Mouse (Mus musculus): Measurements from ENCODE around the gene Defb21. TPM values are rescaled to one million over a fixed set of nuclear protein-coding genes. Genes with fewer than 3 reads are reported as not detected.

The Defb21 gene
- polyA plus RNA-seq, 1 experiment = not detected

DNA sequence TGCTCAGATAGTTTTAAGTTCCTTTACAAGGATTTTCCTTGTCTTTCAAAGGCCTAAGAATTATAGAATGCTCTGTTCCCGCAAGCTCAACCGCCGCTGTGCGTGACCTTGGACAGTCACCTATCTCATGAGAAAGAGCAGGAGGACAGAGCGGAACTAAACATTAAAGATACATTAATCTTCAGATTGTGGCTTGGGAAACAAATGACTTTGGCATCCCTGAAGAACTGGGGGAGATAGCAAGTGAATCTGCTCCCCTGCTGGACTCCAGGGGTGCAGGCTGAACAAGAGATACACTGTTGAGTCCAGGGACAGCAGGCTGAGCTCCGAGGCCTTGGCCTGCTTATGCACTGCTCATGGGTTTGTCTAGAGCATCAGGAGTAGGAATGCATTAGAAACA, 27.5 kb downstream of the Defb21 start:
- H3K4me3 ChIP-seq (replicated peaks) = no peak overlapping the region
- no peaks in the 10 kb centered on the region for H3K27me3 ChIP-seq (ENCODE audit: control insufficient read depth)
- TF ChIP-seq GATA1 (IDR thresholded peaks at IDR 0.05; ENCODE audit: low read length) (no peak), TAL1 (IDR thresholded peaks at IDR 0.05; ENCODE audit: low read length) (no peak)
- H3K4me1 ChIP-seq (ENCODE audit: control insufficient read depth) = no peaks in the 10 kb centered on the region
- no peaks in the 10 kb centered on the region for H3K36me3 ChIP-seq (ENCODE audit: control insufficient read depth)
- peaks cover 11% of the 10 kb centered on the region for H3K9me3 ChIP-seq (ENCODE audit: control insufficient read depth, low read length)

DNA sequence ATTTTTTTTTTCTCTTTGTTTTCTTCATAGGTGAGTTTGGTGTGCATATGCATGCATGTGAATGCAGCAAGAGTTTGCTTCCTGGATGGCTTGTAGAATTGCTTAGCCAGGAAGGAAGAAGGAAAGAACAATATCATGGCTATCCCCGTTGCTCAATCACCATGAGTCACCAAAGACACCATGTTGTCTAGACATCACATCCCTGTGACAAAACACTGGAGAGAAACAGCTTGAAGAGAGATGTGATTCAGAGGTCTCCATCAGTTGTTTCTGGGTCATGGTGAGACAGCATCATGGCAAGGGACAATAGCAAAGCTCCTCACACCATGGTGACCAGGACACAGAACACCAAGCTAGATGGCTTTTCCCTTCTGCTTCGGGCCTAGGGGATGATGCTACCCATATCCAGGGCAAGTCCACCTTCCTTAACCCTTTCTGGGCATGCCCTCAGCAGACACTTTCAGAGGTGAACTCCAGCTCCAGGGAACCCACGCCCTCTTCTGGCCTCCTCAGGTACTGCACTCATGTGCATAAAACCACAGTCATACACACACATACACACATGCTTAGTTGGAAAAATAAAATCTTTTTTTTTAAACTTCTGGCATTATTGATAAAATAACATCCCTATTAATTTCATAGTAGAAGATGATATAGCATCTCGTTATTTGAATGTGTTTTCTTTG, 28.9 kb downstream of the Defb21 start:
- H3K27me3 ChIP-seq (ENCODE audit: control insufficient read depth) = no peaks in the 10 kb centered on the region
- no peaks in the 10 kb centered on the region for H3K4me1 ChIP-seq (ENCODE audit: control insufficient read depth)
- no peaks in the 10 kb centered on the region for H3K36me3 ChIP-seq (ENCODE audit: control insufficient read depth)
- peaks cover 11% of the 10 kb centered on the region for H3K9me3 ChIP-seq (ENCODE audit: control insufficient read depth, low read length)
- no peak for TF ChIP-seq GATA1 (IDR thresholded peaks at IDR 0.05; ENCODE audit: low read length)
- no peak for TF ChIP-seq TAL1 (IDR thresholded peaks at IDR 0.05; ENCODE audit: low read length)
- H3K4me3 ChIP-seq (replicated peaks) = no peak overlapping the region

DNA sequence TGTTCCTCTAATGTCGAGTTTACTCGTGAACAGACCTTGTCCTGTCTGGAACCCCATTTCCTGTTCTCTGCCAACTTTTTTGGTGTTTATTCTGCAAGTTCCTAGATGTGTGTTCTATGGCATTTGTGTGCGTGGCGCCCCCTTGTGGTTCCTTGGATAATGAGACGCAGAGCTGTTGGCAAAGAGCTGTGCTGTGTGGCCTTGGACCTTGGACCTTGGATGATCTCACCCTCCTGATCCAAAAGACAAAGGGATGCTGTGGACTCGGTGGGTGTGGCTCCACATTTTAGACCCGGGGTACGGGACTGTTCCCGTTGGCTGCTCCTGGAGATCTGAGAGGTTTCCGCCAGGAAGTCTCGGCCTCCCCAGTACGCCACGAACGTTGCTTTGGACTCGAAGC, 31.5 kb downstream of the Defb21 start, which contains the start of gene Defb36:
Gene Defb36 (plus strand): TSS at position 271 of the 400 bp plus-strand sequence.
- no peak for TF ChIP-seq TAL1 (IDR thresholded peaks at IDR 0.05; ENCODE audit: low read length)
- TF ChIP-seq GATA1 (IDR thresholded peaks at IDR 0.05; ENCODE audit: low read length) = no peak
- H3K36me3 ChIP-seq (ENCODE audit: control insufficient read depth) = no peaks in the 10 kb centered on the region
- no peaks in the 10 kb centered on the region for H3K4me1 ChIP-seq (ENCODE audit: control insufficient read depth)
- H3K4me3 ChIP-seq (replicated peaks) = no peak within 1 kb of the TSS
- H3K9me3 ChIP-seq (ENCODE audit: control insufficient read depth, low read length) = peaks cover 14% of the 10 kb centered on the region
- H3K27me3 ChIP-seq (ENCODE audit: control insufficient read depth) = no peaks in the 10 kb centered on the region

DNA sequence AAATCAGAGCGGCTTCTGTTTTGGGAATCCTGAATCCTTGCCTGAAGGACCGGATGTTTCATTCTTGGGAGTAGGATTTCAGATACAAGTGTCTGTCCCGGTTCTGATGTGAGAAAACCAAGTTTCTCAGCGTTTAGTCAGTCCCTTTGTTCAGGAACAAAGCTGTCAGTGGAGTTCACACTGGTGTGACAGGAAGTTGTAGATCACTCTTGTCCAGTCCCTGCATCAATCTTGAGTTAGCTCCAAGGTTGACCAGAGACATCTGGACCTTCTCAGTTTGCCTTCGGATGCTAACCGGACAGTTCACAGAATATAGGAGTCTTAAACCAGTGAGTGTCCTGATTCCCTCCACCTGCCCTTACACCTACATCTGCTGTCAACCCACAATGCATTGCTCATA, 35.2 kb downstream of the Defb21 start:
- H3K4me1 ChIP-seq (ENCODE audit: control insufficient read depth) = no peaks in the 10 kb centered on the region
- TF ChIP-seq TAL1 (IDR thresholded peaks at IDR 0.05; ENCODE audit: low read length) (no peak), GATA1 (IDR thresholded peaks at IDR 0.05; ENCODE audit: low read length) (no peak)
- H3K9me3 ChIP-seq (ENCODE audit: control insufficient read depth, low read length) = peaks cover 3% of the 10 kb centered on the region
- H3K27me3 ChIP-seq (ENCODE audit: control insufficient read depth) = no peaks in the 10 kb centered on the region
- no peak overlapping the region for H3K4me3 ChIP-seq (replicated peaks)
- H3K36me3 ChIP-seq (ENCODE audit: control insufficient read depth) = no peaks in the 10 kb centered on the region

DNA sequence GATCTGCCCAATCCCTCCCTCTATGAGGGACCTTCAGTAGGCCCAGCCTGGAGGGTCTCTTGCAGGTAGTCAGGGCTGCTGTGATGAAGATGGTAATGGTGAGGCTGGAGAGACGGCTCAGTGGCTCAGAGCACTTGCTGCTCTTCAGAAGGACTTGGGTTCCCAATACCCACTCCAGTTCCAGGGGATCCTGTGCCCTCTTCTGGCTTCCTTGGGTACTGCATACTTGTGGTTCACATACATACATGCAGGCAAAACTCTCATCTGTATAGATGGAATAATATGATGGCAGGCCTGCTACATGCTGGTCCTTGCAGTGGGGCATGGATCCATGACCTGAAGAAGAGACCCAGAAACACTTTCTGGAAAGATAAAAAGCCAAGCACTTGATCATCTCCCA, 36.2 kb downstream of the Defb21 start:
- TF ChIP-seq GATA1 (IDR thresholded peaks at IDR 0.05; ENCODE audit: low read length) (no peak), TAL1 (IDR thresholded peaks at IDR 0.05; ENCODE audit: low read length) (no peak)
- no peak overlapping the region for H3K4me3 ChIP-seq (replicated peaks)
- H3K4me1 ChIP-seq (ENCODE audit: control insufficient read depth) = no peaks in the 10 kb centered on the region
- H3K36me3 ChIP-seq (ENCODE audit: control insufficient read depth) = no peaks in the 10 kb centered on the region
- H3K27me3 ChIP-seq (ENCODE audit: control insufficient read depth) = no peaks in the 10 kb centered on the region
- peaks cover 3% of the 10 kb centered on the region for H3K9me3 ChIP-seq (ENCODE audit: control insufficient read depth, low read length)

DNA sequence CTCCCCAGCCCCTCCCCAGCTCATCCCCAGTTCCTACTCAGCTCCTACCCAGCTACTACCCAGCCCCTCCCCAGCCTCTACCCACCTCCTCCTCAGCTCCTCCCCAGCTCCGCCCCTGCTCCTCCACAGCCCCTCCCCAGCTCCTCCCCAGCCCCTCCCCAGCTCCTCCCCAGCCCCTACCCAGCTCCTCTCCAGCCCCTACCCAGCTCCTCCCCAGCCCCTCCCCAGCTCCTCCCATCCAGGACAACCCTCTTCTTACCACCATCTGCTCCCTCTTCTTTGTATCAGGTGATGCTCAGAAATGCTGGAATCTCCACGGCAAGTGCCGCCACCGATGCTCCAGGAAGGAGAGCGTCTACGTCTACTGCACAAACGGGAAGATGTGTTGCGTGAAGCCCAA, 39.6 kb downstream of the Defb21 start:
- TF ChIP-seq GATA1 (IDR thresholded peaks at IDR 0.05; ENCODE audit: low read length) (no peak), TAL1 (IDR thresholded peaks at IDR 0.05; ENCODE audit: low read length) (no peak)
- H3K9me3 ChIP-seq (ENCODE audit: control insufficient read depth, low read length) = peaks cover 3% of the 10 kb centered on the region
- H3K27me3 ChIP-seq (ENCODE audit: control insufficient read depth) = no peaks in the 10 kb centered on the region
- H3K4me3 ChIP-seq (replicated peaks) = no peak overlapping the region
- no peaks in the 10 kb centered on the region for H3K4me1 ChIP-seq (ENCODE audit: control insufficient read depth)
- no peaks in the 10 kb centered on the region for H3K36me3 ChIP-seq (ENCODE audit: control insufficient read depth)

DNA sequence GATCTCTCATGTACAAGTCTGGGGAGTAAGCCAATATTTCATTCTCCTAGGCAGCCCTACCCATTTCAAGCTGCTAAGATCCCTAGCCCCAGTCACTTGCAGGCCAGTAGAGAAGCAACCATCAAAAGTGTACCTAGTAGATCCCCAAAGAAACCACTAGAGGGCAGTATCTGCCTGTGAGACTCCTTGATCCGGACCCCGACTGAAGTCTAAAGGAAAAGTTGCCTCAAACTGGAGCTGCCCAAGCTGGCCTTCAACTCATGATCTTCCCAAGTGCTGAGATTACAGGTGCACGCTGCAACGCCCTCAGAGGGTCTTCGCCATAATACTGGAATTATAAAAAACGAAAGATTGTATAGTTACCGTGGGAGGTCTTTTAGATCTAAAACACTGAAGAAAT, 43.0 kb downstream of the Defb21 start:
- Histone ChIP-seq H3K4me1 (ENCODE audit: control insufficient read depth) (no peaks in the 10 kb centered on the region), H3K9me3 (ENCODE audit: control insufficient read depth, low read length) (no peaks in the 10 kb centered on the region), H3K4me3 (replicated peaks) (no peak overlapping the region), H3K27me3 (ENCODE audit: control insufficient read depth) (no peaks in the 10 kb centered on the region), H3K36me3 (ENCODE audit: control insufficient read depth) (no peaks in the 10 kb centered on the region)
- no peak for TF ChIP-seq GATA1 (IDR thresholded peaks at IDR 0.05; ENCODE audit: low read length)
- TF ChIP-seq TAL1 (IDR thresholded peaks at IDR 0.05; ENCODE audit: low read length) = no peak

DNA sequence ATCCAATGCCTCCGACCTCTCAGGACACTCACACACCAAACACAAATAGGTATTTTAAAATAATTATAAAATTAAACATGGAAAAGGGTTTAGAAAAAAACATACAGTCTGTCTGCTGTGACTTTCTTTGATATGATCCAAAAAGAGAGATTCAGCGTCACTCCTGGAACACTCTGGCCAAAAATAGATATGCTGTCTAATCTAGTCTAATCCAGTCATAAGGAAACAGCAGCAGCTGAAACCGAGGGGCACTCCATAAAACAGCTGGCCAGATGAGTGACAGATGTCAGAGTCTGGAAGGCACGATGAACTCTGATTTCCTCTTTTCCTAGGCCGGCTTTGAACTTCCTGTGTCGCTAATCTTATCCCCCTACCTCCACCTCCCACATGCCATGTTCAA, 43.9 kb downstream of the Defb21 start:
- no peaks in the 10 kb centered on the region for H3K9me3 ChIP-seq (ENCODE audit: control insufficient read depth, low read length)
- H3K4me3 ChIP-seq (replicated peaks) = no peak overlapping the region
- H3K27me3 ChIP-seq (ENCODE audit: control insufficient read depth) = no peaks in the 10 kb centered on the region
- TF ChIP-seq TAL1 (IDR thresholded peaks at IDR 0.05; ENCODE audit: low read length) = no peak
- TF ChIP-seq GATA1 (IDR thresholded peaks at IDR 0.05; ENCODE audit: low read length) = no peak
- H3K36me3 ChIP-seq (ENCODE audit: control insufficient read depth) = no peaks in the 10 kb centered on the region
- H3K4me1 ChIP-seq (ENCODE audit: control insufficient read depth) = no peaks in the 10 kb centered on the region

DNA sequence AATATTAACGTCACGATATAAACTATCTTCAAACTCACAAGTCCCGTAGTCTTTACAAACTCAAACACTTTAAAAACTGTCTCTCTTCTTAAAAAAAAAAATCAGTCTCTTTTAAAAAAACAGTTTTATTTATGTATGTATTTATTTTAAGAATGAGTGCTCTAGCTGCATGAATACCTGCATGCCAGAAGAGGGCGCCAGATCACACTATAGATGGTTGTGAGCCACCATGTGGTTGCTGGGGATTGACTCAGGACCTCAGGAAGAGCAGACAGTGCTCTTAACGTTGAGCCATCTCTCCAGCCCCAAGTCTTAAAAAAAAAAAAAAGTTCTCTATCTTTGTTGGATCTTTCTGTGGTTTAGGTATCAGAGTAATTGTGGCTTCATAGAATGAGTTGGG, 44.8 kb downstream of the Defb21 start:
- H3K9me3 ChIP-seq (ENCODE audit: control insufficient read depth, low read length) = no peaks in the 10 kb centered on the region
- H3K4me3 ChIP-seq (replicated peaks) = no peak overlapping the region
- no peaks in the 10 kb centered on the region for H3K27me3 ChIP-seq (ENCODE audit: control insufficient read depth)
- no peaks in the 10 kb centered on the region for H3K36me3 ChIP-seq (ENCODE audit: control insufficient read depth)
- TF ChIP-seq GATA1 (IDR thresholded peaks at IDR 0.05; ENCODE audit: low read length) (no peak), TAL1 (IDR thresholded peaks at IDR 0.05; ENCODE audit: low read length) (no peak)
- no peaks in the 10 kb centered on the region for H3K4me1 ChIP-seq (ENCODE audit: control insufficient read depth)

Data from erythroblast, embryonic 14.5 days (primary cell).